Mouse (Mus musculus) mature B cell (primary cell): ENCODE results near the gene Myh6.

Experiments used
- in situ Hi-C: fragments of 300-500 bp; cut with MboI; formaldehyde crosslinking; loops from 2 replicates; pipeline ENCODE4 v1.14.3; 2019

Gene Myh6

DNA sequence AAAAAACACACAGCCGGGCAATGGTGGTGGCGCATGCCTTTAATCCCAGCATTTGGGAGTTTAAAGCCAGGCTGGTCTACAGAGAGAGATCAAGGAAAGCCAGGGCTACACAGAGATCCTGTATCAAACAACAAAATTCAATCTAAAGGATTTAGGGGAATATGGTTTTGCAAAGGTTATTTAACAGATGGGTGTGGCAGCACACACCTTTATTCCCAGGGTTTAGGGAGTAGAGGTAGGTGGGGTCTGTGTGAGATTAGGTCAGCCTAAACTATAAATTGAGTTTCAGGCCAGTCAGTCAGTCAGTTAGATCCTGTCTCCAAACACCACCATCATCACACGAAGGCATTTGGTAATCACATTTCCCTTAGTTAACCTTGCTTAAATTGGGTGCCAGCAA, 74.5 kb downstream of the Myh6 start, which contains the start of gene Pabpn1:
Pabpn1 (plus strand) TSS at position 301 of the 400 bp plus-strand sequence.
- in situ Hi-C loops: no loop called here
